Mouse (Mus musculus): ENCODE results near the gene Trim17.

DNA sequence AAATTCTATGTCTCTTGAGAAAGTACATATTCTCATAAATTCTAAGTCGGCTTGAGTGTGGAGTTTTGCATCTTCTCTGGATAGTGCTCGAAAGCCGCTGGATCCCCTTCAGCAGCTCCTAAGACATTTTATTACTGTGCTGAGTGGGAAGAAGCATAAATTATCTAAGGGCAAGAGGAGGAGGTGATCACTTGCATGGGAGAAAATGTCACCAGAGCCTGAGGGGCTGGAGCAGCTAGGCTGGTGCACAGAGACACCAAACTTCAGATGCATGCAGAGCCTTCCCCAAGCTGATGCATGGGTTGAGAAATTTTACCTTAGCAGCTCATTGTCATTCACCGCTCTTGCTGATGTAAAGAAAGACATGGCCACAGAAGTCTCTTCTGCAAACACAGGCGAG, 10.3 kb upstream of the Trim17 start:
- TF ChIP-seq POLR2A (IDR thresholded peaks at IDR 0.05; ENCODE audit: borderline replicate concordance, control insufficient read depth, low read depth, low read length) (no peak), CTCF (IDR thresholded peaks at IDR 0.05; ENCODE audit: control insufficient read depth, insufficient read depth, low read length) (no peak)

Measured in bone marrow, adult 2 months (tissue).